Mouse (Mus musculus) embryonic facial prominence, embryonic 14.5 days (tissue): ENCODE data around the gene Ptprt. TPM values are rescaled to one million over a fixed set of nuclear protein-coding genes. Genes with fewer than 3 reads are reported as not detected.

ENCODE experiments used
- ATAC-seq: fragments of 200-750 bp; cut with Nextera tagmentation; 2 replicates; pipeline ENCODE4 v1.8.0; 2017; ENCODE audit warnings: low read depth, moderate number of reproducible peaks, moderate TSS enrichment
- DNase-seq: peaks from one replicate; pipeline ENCODE4 v3.0.0-alpha.2; 2015; ENCODE audit warnings: low spot score
- H3K27ac ChIP-seq: fragments of 300-500 bp; sonication (generic); replicated peaks from 2 replicates; pipeline ENCODE4 v1.5.1; 2014; ENCODE audit warnings: low read depth, mild to moderate bottlenecking, low read length, moderate library complexity
- H3K27me3 ChIP-seq: fragments of 300-500 bp; sonication (generic); replicated peaks from 2 replicates; pipeline ENCODE4 v1.6.1; 2014; ENCODE audit warnings: low read length; ENCODE audit not compliant: control insufficient read depth, insufficient read depth
- H3K36me3 ChIP-seq: fragments of 300-500 bp; sonication (generic); 2 replicates; pipeline ENCODE4 v1.6.1; 2014; ENCODE audit warnings: low read length, mixed read lengths; ENCODE audit not compliant: control insufficient read depth, insufficient read depth
- H3K4me1 ChIP-seq: fragments of 300-500 bp; sonication (generic); 2 replicates; pipeline ENCODE4 v1.6.1; 2014; ENCODE audit warnings: antibody characterized with exemption, low read length; ENCODE audit not compliant: control insufficient read depth, insufficient read depth
- H3K4me2 ChIP-seq: fragments of 300-500 bp; sonication (generic); 2 replicates; pipeline ENCODE4 v1.6.1; 2014; ENCODE audit warnings: low read depth, mild to moderate bottlenecking, low read length, moderate library complexity, mixed read lengths
- H3K4me3 ChIP-seq: fragments of 300-500 bp; sonication (generic); 2 replicates; pipeline ENCODE4 v1.5.1; 2014; ENCODE audit warnings: low read depth, mild to moderate bottlenecking, low read length
- H3K9ac ChIP-seq: fragments of 300-500 bp; sonication (generic); 2 replicates; pipeline ENCODE4 v1.6.1; 2014; ENCODE audit warnings: low read depth, mild to moderate bottlenecking, low read length, moderate library complexity, mixed read lengths
- H3K9me3 ChIP-seq: fragments of 300-500 bp; sonication (generic); 2 replicates; pipeline ENCODE4 v1.6.1; 2016; ENCODE audit warnings: low read length; ENCODE audit not compliant: control insufficient read depth
- WGBS: fragments of 180-500 bp; shearing (Covaris S2); extraction: QIAGEN DNeasy Blood & Tissue Kit; methylation state at CpG from one replicate; pipeline ENCODE4 v1.1.7; 2014; 5-methylcytosine and 5-hydroxymethylcytosine counted together
- polyA plus RNA-seq: library from polyadenylated mRNA; unstranded; fragments of >200 nt; fragmentation: Nextera tagmentation; extraction: Ambion mirVana; gene quantifications from 2 replicates; pipeline ENCODE4 v1.2.1, GENCODE M21; 2014

Gene Ptprt
- polyA plus RNA-seq: 1.3 and 3.0 TPM in 2 replicates

DNA sequence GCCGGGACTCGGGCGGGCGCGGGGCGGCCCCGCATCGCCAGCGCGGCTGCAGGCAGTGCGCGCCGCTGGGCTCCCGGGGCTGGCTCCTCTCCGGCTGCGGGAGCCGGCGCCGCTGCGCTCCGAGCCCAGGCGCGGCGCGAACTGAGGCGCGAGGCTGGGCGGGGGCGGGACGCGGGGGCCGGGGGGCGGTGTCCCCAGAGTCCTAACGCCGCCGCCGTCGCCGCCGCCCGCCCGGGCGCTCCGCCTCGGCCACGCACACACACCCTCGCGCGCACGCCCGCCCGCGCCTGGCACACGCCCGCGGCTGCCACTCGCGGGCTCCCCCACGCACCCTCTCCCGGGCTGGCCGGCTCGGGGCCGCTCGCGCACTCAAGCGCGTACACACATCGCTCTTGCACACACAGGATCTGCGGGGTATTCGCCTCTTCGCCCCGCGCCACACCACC is at the start of gene Ptprt:
Gene Ptprt (minus strand): TSS at position 207 of the 446 bp plus-strand sequence.
- H3K36me3 ChIP-seq: no peaks in the 10 kb centered on the region
- H3K27me3 ChIP-seq: peaks cover 69% of the 10 kb centered on the region
- DNase-seq: no peak
- peak within 1 kb of the TSS; percentile 82 for H3K4me2 ChIP-seq
- 0 out of 2 replicates have a peak, but pooled peaks have one; percentile 35 for ATAC-seq
- H3K9ac ChIP-seq: peak within 1 kb of the TSS; percentile 37
- H3K4me3 ChIP-seq: peak within 1 kb of the TSS; percentile 54
- H3K27ac ChIP-seq: no peak within 1 kb of the TSS
- H3K9me3 ChIP-seq: no peaks in the 10 kb centered on the region
- WGBS: 0% methylated on average over 15 of the region's 73 CpGs
- H3K4me1 ChIP-seq: peaks cover 9% of the 10 kb centered on the region; the same call in 1 of the 2 replicates

- ATAC-seq (no peak), DNase-seq (no peak)
- WGBS: 85% methylated on average over 2 of the region's 2 CpGs
- H3K4me2 ChIP-seq: no peak overlapping the region
- H3K27ac ChIP-seq: no peak overlapping the region
- H3K4me1 ChIP-seq: no peaks in the 10 kb centered on the region
- no peak overlapping the region for H3K4me3 ChIP-seq
- H3K9me3 ChIP-seq: no peaks in the 10 kb centered on the region
- no peaks in the 10 kb centered on the region for H3K27me3 ChIP-seq
- H3K9ac ChIP-seq: no peak overlapping the region
- H3K36me3 ChIP-seq: no peaks in the 10 kb centered on the region
These were observed 49.5 kb upstream of the Ptprt start for GRCm38 (mm10) chr2:162710443-162710842.

GRCm38 (mm10) chr2:162699691-162700090 is 38.7 kb upstream of the Ptprt start:
- DNase-seq (no peak), ATAC-seq (no peak)
- Histone ChIP-seq H3K36me3 (no peaks in the 10 kb centered on the region), H3K27me3 (no peaks in the 10 kb centered on the region), H3K27ac (no peak overlapping the region), H3K9me3 (no peaks in the 10 kb centered on the region), H3K9ac (no peak overlapping the region), H3K4me2 (no peak overlapping the region), H3K4me1 (no peaks in the 10 kb centered on the region), H3K4me3 (no peak overlapping the region)
- 64% methylated on average over 3 of the region's 3 CpGs for WGBS

DNA sequence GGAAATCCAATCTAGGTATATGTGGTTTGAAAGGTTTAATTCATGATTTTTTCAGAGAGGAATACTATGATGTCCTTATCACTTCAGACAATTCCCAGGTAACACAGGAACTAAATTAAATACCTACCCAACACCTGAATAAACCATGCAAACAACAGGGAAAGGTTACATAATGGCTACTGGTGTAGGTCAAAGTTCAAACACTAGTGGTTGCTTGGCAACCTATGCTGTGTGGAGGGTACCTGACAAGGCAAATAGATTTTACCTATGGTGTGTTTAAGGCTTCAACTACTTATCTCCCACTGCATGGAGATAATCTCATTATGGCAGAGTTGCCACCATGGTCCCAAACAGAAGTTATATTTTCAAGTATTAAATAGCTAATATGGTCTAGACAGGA is 38.1 kb upstream of the Ptprt start:
- Histone ChIP-seq H3K4me3 (no peak overlapping the region), H3K4me1 (no peaks in the 10 kb centered on the region), H3K27ac (no peak overlapping the region), H3K27me3 (no peaks in the 10 kb centered on the region), H3K9ac (no peak overlapping the region), H3K4me2 (no peak overlapping the region), H3K36me3 (no peaks in the 10 kb centered on the region), H3K9me3 (no peaks in the 10 kb centered on the region)
- DNase-seq: no peak
- ATAC-seq: no peak

DNA sequence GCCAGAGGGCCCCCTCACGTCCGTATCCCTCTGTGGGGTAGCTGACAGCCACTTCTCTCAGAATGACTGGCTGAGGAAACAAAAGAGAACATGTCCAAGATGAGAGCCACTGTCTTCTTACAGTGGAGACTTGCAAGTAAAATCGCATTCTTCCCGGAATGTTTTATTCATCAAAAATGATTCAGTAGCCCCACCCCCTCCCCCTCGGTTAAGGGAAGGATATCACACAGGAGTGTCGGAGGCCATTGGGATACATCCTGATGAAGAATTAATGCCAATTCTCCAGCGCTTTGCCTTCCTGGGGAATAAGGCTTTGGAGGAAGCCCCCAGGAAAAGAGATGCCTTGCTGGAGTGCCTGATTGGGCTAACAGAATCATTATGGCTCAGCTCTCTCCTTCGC is 37.1 kb upstream of the Ptprt start:
- DNase-seq (no peak), ATAC-seq (no peak)
- 64% methylated on average over 8 of the region's 8 CpGs for WGBS
- Histone ChIP-seq H3K36me3 (no peaks in the 10 kb centered on the region), H3K27ac (no peak overlapping the region), H3K9ac (no peak overlapping the region), H3K4me1 (no peaks in the 10 kb centered on the region), H3K27me3 (no peaks in the 10 kb centered on the region), H3K4me3 (no peak overlapping the region), H3K4me2 (no peak overlapping the region), H3K9me3 (no peaks in the 10 kb centered on the region)

- Histone ChIP-seq H3K9ac (no peak overlapping the region), H3K4me2 (no peak overlapping the region), H3K4me1 (no peaks in the 10 kb centered on the region), H3K36me3 (no peaks in the 10 kb centered on the region), H3K9me3 (no peaks in the 10 kb centered on the region), H3K4me3 (no peak overlapping the region), H3K27me3 (no peaks in the 10 kb centered on the region), H3K27ac (no peak overlapping the region)
- no peak for DNase-seq
- 80% methylated on average over 10 of the region's 10 CpGs for WGBS
- ATAC-seq: no peak
These were observed 36.2 kb upstream of the Ptprt start for GRCm38 (mm10) chr2:162697151-162697550.

DNA sequence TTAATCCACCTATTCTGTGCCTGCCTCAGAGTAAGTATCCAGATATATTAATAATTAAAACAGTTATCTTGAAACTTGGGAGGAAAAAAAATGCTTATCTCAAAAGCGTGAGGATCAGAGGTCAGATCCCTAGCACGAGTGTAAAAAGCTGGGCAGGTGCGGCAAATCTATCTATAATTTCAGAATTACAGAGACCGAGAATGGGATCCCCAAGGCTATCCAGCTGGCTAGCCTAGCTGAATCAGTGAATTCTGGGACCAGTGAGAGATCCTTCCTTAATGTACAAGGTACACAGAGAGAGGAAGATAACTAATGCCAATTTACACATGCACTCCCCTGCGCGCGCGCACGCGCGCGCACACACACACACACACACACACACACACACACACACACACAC is 31.2 kb upstream of the Ptprt start:
- Histone ChIP-seq H3K27me3 (no peaks in the 10 kb centered on the region), H3K4me2 (no peak overlapping the region), H3K4me1 (no peaks in the 10 kb centered on the region), H3K9me3 (no peaks in the 10 kb centered on the region), H3K36me3 (no peaks in the 10 kb centered on the region), H3K4me3 (no peak overlapping the region), H3K27ac (no peak overlapping the region), H3K9ac (no peak overlapping the region)
- no peak for ATAC-seq
- DNase-seq: no peak
- WGBS: 94% methylated on average over 12 of the region's 12 CpGs

DNA sequence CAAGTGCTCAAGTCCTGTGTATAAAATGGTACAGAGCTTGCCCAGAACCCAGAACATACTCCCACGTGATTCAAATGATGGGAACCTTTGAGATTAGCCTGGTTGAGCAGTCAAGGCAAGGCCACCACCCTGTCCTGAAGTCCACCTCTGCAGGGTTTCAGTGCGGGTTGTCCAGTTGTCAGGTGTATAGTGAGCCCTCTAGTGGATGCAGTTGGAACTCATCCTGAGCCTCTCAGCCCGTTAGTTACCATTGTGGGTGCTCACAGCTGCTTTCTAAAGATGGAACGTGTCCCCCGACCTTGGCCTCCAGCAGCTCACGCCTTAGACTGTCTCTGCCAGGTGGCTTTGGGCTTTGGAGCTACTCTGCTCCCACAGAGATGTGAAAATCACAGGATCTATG is 21.7 kb upstream of the Ptprt start:
- DNase-seq: no peak
- H3K4me2 ChIP-seq: no peak overlapping the region
- WGBS: 24% methylated on average over 6 of the region's 6 CpGs

DNA sequence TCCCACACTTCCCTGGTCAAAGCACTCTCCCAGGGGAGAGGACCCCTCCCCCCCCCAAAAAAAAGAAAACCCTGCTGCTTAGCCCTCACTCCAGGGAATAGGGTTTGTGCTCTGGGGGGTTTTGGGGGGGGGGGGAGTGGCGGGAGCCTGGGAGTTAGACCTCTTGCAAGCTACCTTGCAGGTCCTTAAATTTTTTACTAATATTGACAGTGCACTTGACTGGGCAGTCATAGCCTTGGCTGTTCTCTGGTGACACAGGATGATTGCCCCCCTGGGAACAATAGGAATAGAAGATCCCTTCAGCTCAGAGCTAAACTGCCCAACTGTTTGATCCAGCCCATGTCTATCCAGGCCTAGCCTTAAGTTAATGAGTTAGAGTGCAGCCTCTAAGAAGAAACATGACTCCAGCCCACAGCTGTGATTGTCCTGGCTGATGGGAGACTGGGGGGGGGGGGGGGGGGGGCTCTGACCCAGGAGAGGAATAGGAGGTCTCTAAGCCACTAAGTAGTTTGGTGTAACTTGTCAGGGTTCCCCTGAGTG is 1.6 kb upstream of the Ptprt start:
- Histone ChIP-seq H3K27ac (no peak overlapping the region), H3K27me3 (peaks cover 57% of the 10 kb centered on the region), H3K4me3 (no peak overlapping the region), H3K4me1 (peaks cover 9% of the 10 kb centered on the region; the same call in 1 of the 2 replicates), H3K4me2 (no peak overlapping the region), H3K9ac (no peak overlapping the region), H3K36me3 (no peaks in the 10 kb centered on the region), H3K9me3 (no peaks in the 10 kb centered on the region)
- WGBS: 0% methylated on average over 1 of the region's 1 CpGs
- DNase-seq: no peak
- no peak for ATAC-seq

More for the DNA sequence above, 21.7 kb upstream of the Ptprt start:
- Histone ChIP-seq H3K9me3 (no peaks in the 10 kb centered on the region), H3K4me3 (no peak overlapping the region), H3K36me3 (no peaks in the 10 kb centered on the region), H3K27me3 (no peaks in the 10 kb centered on the region), H3K9ac (no peak overlapping the region), H3K4me1 (no peaks in the 10 kb centered on the region), H3K27ac (no peak overlapping the region)
- no peak for ATAC-seq
